Mouse (Mus musculus) megakaryocyte-erythroid progenitor cell, adult 5-6 weeks (primary cell): ENCODE results near the gene Shisa8. TPM values are rescaled to one million over a fixed set of nuclear protein-coding genes. Genes with fewer than 3 reads are reported as not detected.

ENCODE experiments used
- ATAC-seq: replicated peaks from 2 replicates; pipeline ENCODE4 v1.8.0; 2016; ENCODE audit warnings: mild to moderate bottlenecking, inconsistent platforms; ENCODE audit not compliant: severe bottlenecking, poor library complexity, low FRiP score, low TSS enrichment
- total RNA-seq, 2 experiments: library from RNA; stranded (forward) in 1 of 2; stranded (reverse) in 1 of 2; fragments of 200-1000, 215-1000 nt in 1 of 2; fragments of >200 nt in 1 of 2; fragmentation: Nextera tagmentation in 1 of 2; gene quantifications; 2 replicates each; pipeline ENCODE4 v1.2.3; 2014 to 2017

Shisa8 gene
- total RNA-seq, 2 experiments from 2014 or later: not detected

GRCm38 (mm10) chr15:82160731-82161640 lies 51.6 kb downstream of the Shisa8 start:
- no peak for ATAC-seq

GRCm38 (mm10) chr15:82159471-82159870 lies 53.1 kb downstream of the Shisa8 start:
- no peak for ATAC-seq

- ATAC-seq: no peak
Observed at GRCm38 (mm10) chr15:82158243-82159035, 54.2 kb downstream of the Shisa8 start.

- ATAC-seq: 0 out of 2 replicates have a peak, but pooled peaks have one; percentile 30
Observed at GRCm38 (mm10) chr15:82156902-82157301, 55.7 kb downstream of the Shisa8 start.

GRCm38 (mm10) chr15:82156298-82156697 lies 56.3 kb downstream of the Shisa8 start:
- ATAC-seq: no peak

Other genes starting within 250 kb of the Shisa8 start
- not detected in 2 replicates for gene 1700029P11Rik, start 232.3 kb downstream of the Shisa8 start, total RNA-seq (2014; fragmentation: Nextera tagmentation)
- gene 1700029P11Rik, start 232.3 kb downstream of the Shisa8 start, total RNA-seq (2017): not detected in 2 replicates
- 120 and 143 TPM in 2 replicates for gene Xrcc6, start 225.0 kb downstream of the Shisa8 start, total RNA-seq (2014; fragmentation: Nextera tagmentation)
- 379 and 524 TPM in 2 replicates for gene Xrcc6, start 225.0 kb downstream of the Shisa8 start, total RNA-seq (2017)
- 48.8 and 51.6 TPM in 2 replicates for gene Desi1, start 179.0 kb downstream of the Shisa8 start, total RNA-seq (2014; fragmentation: Nextera tagmentation)
- 8.0 and 22.3 TPM in 2 replicates for gene Desi1, start 179.0 kb downstream of the Shisa8 start, total RNA-seq (2017)
- gene Snu13, start 165.2 kb downstream of the Shisa8 start, total RNA-seq (2014; fragmentation: Nextera tagmentation): 295 and 336 TPM in 2 replicates
- gene Snu13, start 165.2 kb downstream of the Shisa8 start, total RNA-seq (2017): 286 and 307 TPM in 2 replicates
- gene 4930407I10Rik, start 153.7 kb downstream of the Shisa8 start, total RNA-seq (2014; fragmentation: Nextera tagmentation): not detected in 2 replicates
- gene 4930407I10Rik, start 153.7 kb downstream of the Shisa8 start, total RNA-seq (2017): not detected in 2 replicates
- gene Mei1, start 142.8 kb downstream of the Shisa8 start, total RNA-seq (2014; fragmentation: Nextera tagmentation): not detected in 2 replicates
- not detected in 2 replicates for gene Mei1, start 142.8 kb downstream of the Shisa8 start, total RNA-seq (2017)
- 14.3 and 17.4 TPM in 2 replicates for gene Ccdc134, start 84.9 kb downstream of the Shisa8 start, total RNA-seq (2014; fragmentation: Nextera tagmentation)
- 11.8 and 17.4 TPM in 2 replicates for gene Ccdc134, start 84.9 kb downstream of the Shisa8 start, total RNA-seq (2017)
- gene Srebf2, start 65.6 kb downstream of the Shisa8 start, total RNA-seq (2014; fragmentation: Nextera tagmentation): 41.0 and 43.3 TPM in 2 replicates
- 24.7 and 26.0 TPM in 2 replicates for gene Srebf2, start 65.6 kb downstream of the Shisa8 start, total RNA-seq (2017)
- gene Tnfrsf13c, start 11.6 kb upstream of the Shisa8 start, total RNA-seq (2014; fragmentation: Nextera tagmentation): 0.49 and 1.2 TPM in 2 replicates
- gene Tnfrsf13c, start 11.6 kb upstream of the Shisa8 start, total RNA-seq (2017): 0.46 and 0.75 TPM in 2 replicates
- 20.7 and 53.8 TPM in 2 replicates for gene Cenpm, start 31.9 kb upstream of the Shisa8 start, total RNA-seq (2014; fragmentation: Nextera tagmentation)
- 19.0 and 23.2 TPM in 2 replicates for gene Cenpm, start 31.9 kb upstream of the Shisa8 start, total RNA-seq (2017)
- not detected in 2 replicates for gene 1500009C09Rik, start 39.6 kb upstream of the Shisa8 start, total RNA-seq (2014; fragmentation: Nextera tagmentation)
- not detected in 2 replicates for gene 1500009C09Rik, start 39.6 kb upstream of the Shisa8 start, total RNA-seq (2017)
- gene Sept3, start 62.1 kb upstream of the Shisa8 start, total RNA-seq (2014; fragmentation: Nextera tagmentation): not detected in 2 replicates
- gene Sept3, start 62.1 kb upstream of the Shisa8 start, total RNA-seq (2017): 0.27 and 1.4 TPM in 2 replicates
- gene Wbp2nl, start 86.1 kb upstream of the Shisa8 start, total RNA-seq (2014; fragmentation: Nextera tagmentation): 0.77 TPM in 1 of 2 replicates, not detected in the other
- gene Wbp2nl, start 86.1 kb upstream of the Shisa8 start, total RNA-seq (2017): not detected in 2 replicates
- gene Naga, start 126.1 kb upstream of the Shisa8 start, total RNA-seq (2014; fragmentation: Nextera tagmentation): 16.9 and 34.9 TPM in 2 replicates
- gene Naga, start 126.1 kb upstream of the Shisa8 start, total RNA-seq (2017): 17.9 and 24.4 TPM in 2 replicates
- 26.4 and 26.9 TPM in 2 replicates for gene Pheta2, start 126.1 kb upstream of the Shisa8 start, total RNA-seq (2014; fragmentation: Nextera tagmentation)
- gene Pheta2, start 126.1 kb upstream of the Shisa8 start, total RNA-seq (2017): 21.3 and 24.9 TPM in 2 replicates
- gene Smdt1, start 126.1 kb upstream of the Shisa8 start, total RNA-seq (2014; fragmentation: Nextera tagmentation): 115 and 141 TPM in 2 replicates
- gene Smdt1, start 126.1 kb upstream of the Shisa8 start, total RNA-seq (2017): 40.8 and 61.0 TPM in 2 replicates
- 273 and 274 TPM in 2 replicates for gene Ndufa6, start 141.5 kb upstream of the Shisa8 start, total RNA-seq (2014; fragmentation: Nextera tagmentation)
- gene Ndufa6, start 141.5 kb upstream of the Shisa8 start, total RNA-seq (2017): 71.1 and 145 TPM in 2 replicates
- gene Cyp2d22, start 167.4 kb upstream of the Shisa8 start, total RNA-seq (2014; fragmentation: Nextera tagmentation): 4.8 TPM in 1 of 2 replicates, not detected in the other
- 0.46 TPM in 1 of 2 replicates, not detected in the other for gene Cyp2d22, start 167.4 kb upstream of the Shisa8 start, total RNA-seq (2017)
- gene Cyp2d11, start 181.2 kb upstream of the Shisa8 start, total RNA-seq (2014; fragmentation: Nextera tagmentation): not detected in 2 replicates
- gene Cyp2d11, start 181.2 kb upstream of the Shisa8 start, total RNA-seq (2017): not detected in 2 replicates
- not detected in 2 replicates for gene Cyp2d10, start 194.4 kb upstream of the Shisa8 start, total RNA-seq (2014; fragmentation: Nextera tagmentation)
- not detected in 2 replicates for gene Cyp2d10, start 194.4 kb upstream of the Shisa8 start, total RNA-seq (2017)
- gene Cyp2d9, start 220.6 kb upstream of the Shisa8 start, total RNA-seq (2014; fragmentation: Nextera tagmentation): not detected in 2 replicates
- not detected in 2 replicates for gene Cyp2d9, start 220.6 kb upstream of the Shisa8 start, total RNA-seq (2017)